Mouse (Mus musculus) megakaryocyte, adult 5-6 weeks (primary cell): ENCODE data around the gene Uchl5. TPM values are rescaled to one million over a fixed set of nuclear protein-coding genes. Genes with fewer than 3 reads are reported as not detected.

Source experiments
- ATAC-seq: 2 replicates; pipeline ENCODE4 v1.8.0; 2016; ENCODE audit warnings: mild to moderate bottlenecking, inconsistent platforms; ENCODE audit not compliant: poor library complexity, severe bottlenecking
- total RNA-seq, 2 experiments: library from RNA; stranded (forward) in 1 of 2; stranded (reverse) in 1 of 2; fragments of 153-499, 151-499 nt in 1 of 2; fragments of 221-1000, 200-1000 nt in 1 of 2; gene quantifications; 2 replicates each; pipeline versions ENCODE4 v1.2.3 to v1.2.4; 2015 to 2017

Gene Uchl5
- total RNA-seq (2015) (80.2 and 96.0 TPM in 2 replicates), total RNA-seq (2017) (79.4 and 89.2 TPM in 2 replicates)

DNA sequence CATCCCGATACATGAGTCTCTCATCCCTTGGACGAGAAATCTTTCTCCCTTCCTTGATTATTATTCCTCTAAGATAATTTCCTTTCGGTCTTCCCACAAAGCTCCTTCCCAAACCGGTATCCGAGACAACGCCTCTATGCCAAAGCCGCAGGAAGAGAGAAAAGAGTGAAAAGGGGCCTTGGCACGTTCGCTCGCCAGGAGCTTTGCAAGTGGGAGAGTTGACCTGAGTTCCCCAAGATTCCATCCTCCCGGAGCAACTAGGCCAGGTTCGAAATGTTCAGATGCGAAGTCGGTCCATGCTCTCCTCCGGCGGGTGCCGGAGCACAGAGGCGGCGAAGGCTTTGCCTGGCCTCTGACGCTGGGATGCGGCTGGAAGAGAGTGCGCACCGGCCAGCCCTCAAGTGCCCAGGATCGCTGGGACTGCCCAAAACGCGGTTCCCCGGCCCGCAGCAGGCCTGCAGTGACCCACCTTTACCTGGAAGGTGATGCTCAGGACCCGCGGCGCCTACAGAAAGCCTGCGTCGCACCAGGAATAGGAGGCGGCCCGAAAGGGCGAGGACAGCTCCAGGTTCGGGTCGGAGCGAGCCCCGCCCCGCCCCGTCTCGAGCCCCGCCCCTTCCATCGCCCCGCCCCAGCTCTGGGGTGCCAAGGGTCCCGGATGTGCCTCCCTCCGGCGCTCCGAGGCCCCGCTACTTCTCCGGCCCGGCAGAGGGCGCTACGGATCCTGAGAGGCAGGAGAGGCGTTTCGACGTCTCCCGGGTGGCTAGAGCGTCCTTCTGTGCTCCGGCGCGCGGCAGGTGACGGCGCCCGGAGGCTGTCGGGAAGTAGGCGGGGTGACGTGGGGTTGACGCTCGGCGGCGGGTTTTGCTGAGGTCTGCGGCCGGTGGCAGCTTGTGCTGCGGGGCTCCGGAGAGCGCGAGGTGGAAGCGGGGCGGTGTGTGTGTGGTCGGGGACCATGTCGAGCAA is at the start of gene Uchl5, which contains the start of gene Trove2:
Uchl5 (plus strand) TSS at position 827 of the 966 bp plus-strand sequence.
Trove2 (minus strand) TSS at position 623 of the 966 bp plus-strand sequence.
- ATAC-seq, result peak; percentile 90

DNA sequence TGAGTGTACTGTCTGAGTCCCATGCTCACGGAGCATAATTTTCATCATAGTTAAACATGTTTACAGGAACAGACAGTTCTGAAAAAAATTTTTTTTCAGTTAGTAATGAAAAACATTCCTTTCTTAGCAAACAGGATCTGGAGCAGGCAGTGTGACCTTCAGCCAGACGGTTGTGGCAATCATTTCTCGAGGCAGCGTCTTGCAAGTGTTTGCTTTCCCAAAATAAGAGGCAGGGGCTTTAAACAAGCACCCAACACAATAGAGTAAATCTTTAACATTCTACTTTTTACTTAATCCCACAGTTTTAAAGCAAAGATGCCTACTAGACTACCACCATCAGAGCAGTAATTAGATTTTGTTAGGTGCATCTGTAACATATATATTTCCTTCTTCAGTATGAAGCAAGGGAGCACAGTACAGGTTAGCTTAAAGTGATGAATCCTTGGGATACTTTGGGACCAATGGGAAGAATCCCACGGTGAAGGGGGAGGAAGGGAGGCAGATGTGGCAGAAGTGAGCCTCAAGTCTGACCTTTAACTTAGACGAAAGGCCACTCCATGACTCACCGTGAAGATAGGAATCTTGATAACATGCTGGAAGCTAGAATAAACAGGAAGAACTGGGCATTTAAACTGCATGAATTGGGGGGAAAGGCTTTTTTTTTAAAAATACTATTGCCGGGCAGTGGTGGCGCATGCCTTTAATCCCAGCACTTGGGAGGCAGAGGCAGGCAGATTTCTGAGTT is 49.2 kb upstream of the Uchl5 start:
- no peak for ATAC-seq

DNA sequence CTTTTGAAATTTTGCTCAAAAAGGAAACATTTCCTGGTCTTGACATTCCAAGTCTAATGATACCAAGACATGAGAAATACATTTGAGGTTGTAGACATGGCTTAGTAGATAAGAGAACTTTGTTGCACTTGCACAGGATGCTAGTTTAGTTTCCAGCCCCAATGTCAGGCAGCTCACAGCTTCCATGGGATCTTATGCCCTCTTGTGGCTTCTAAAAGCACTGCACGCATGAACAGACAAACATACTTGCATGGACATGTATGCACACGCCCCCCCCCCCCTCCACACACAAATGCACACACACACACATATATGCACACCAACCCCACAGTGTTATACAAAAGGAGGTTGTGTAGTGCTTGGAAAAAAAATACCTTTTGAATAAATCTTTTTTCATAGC is 46.2 kb upstream of the Uchl5 start:
- ATAC-seq, result peak; percentile 98

DNA sequence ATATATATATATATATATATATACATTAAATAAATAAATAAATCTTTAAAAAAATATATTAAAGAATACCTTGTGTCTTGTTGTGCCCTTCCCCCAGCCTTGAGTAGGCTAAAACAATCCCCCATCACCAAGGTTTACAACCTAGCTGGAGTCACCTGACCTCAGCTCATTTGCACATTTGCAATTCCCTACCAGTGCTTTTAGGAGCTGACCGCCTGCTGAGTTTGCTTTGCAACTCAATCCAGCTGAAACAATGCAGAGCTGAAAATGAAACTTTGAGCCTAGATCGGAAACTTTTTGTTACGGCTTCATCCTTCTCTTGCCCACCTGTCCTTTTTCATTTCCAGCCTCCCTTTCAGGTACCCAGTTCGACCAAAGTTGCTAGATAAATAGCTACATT is 45.4 kb upstream of the Uchl5 start:
- ATAC-seq, result no peak

DNA sequence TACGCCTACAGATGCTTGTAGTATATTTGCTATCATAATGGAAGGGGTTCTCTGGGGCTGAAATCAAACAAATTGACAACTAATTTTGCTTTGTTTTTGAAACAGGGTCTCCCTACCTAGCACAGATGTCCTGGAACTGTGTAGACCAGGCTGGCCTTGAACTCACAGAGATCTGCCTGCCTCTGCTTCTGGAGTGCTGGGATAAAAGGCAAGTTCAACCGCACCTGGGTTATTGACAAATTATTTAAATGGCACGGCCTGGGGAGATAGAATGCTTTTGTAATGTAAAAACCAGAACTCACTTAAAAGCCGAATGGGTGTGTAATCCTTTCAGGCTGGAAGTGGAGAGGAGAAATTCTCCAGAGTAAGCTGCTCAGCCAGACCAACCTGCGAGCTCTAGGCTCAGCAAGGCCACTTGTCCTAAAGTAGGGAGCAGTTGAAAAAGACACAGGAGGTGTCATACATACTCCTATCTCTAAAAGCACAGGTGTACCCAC is 43.1 kb upstream of the Uchl5 start:
- ATAC-seq, result no peak

DNA sequence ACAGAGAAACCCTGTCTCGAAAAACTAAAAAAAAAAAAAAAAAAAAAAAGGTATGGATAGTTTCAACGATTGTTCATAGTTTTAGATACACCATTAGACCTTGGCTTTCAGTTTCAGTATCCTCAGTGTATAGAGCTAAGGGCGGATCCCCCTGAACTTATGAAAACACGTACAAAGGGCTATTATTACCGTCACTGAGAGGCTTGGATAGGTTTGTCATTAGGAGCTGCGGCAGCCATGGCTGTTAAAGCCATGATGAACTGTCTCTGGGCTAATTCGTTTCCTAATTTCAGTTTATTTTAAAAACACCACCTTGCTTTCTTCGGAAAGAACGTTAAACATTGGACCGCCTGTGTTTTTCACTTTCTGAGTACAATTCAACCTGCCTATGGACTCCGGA is 38.3 kb upstream of the Uchl5 start:
- ATAC-seq, result peak; percentile 31

DNA sequence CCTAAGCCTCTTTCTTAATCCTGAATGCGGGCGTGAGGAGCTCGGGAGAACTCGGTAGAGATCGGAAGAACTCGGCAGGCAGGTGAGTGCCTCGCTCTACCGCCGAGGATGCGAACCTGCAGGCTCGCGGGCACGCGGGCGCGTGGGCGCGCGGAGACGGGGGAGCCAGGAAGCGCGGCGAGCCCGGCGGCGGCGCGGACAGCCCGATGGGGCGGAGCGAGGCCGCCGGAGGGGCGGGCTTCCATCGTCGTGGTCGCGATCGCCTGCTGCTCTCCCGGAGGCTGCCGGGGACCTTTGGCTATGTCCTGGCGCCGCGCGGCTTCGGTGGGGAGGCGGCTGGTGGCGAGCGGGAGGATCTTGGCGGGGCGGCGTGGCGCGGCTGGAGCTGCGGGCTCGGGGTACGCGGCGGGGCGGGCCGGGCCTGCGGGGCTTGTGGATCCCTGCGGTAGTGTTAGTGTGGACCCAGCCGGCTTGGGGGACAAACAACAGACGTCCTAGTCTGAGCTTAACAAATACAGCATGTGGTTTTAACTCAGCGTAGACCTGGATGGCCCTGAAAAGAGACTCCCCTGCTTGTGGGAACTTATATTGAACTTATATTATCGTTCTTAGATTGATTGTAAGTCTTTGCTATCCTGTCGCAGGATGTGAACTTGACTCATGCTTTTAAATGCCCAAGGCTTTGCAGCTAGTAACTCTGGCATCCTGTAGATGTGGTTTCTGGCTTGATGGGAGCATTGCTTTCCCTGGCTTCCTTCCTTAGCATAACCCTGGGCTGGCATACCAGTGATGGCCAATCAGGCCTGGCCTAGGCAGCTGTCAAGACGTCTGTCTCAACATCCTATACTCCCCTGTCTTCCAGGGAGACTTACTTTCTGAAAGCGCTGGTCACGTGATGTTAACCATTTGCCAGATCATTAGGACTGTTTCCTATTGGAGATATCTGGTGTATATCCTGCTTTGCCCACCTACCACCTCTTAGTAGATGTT is 37.4 kb upstream of the Uchl5 start:
- ATAC-seq, result peak; percentile 92

DNA sequence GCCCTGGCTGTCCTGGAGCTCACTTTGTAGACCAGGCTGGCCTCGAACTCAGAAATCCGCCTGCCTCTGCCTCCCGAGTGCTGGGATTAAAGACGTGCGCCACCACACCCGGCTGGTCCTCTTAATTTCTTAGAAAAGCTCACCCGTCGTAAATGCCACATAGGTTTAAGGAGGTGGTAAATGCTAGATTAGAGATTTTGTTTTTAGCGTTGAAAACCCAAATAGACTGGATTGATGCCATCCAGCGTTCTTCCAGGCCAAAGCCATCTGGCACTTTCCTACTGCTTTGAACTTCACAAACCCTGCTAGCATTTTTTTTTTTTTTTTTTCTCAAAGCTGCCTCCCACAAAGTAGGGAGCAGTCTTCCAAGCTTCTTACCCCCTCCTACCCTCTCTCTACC is 36.5 kb upstream of the Uchl5 start:
- ATAC-seq, result no peak

DNA sequence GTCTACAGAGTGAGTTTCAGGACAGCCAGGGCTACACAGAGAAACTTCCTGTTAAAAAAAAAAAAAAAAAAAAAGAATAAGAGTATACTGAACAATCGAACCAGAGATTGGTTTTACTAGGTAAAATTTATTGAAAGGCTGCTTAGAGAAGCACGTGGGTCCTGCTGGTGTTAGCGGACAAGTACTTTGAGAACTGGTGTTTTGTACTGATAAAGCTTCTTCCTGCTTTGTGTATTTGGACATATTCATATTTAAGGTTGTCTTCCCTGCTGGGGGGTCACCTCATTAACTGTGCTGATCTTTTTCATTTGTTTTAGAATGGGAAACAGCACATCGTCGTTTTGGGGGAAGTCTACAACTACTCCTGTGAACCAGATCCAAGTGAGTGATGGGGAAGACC is 35.7 kb upstream of the Uchl5 start:
- no peak for ATAC-seq

DNA sequence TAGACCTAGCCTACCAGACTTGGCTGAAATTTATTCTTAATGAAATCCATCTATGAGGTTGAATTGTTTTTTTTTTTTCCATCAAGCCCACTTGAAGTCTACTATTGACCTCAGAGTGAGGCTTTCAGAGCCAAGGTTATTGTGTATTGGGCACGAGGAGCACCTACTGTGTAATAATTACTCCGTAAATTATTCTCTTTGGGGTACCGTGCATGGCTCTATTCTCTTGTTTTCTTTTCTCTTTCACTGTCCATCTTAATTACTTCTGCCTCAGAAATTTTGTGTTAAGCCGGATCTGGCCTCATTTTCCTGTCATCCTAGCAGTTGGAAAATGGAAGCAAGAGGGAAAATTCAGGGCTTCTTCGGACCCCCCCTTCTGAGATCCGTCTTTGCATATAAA is 34.9 kb upstream of the Uchl5 start:
- no peak for ATAC-seq

DNA sequence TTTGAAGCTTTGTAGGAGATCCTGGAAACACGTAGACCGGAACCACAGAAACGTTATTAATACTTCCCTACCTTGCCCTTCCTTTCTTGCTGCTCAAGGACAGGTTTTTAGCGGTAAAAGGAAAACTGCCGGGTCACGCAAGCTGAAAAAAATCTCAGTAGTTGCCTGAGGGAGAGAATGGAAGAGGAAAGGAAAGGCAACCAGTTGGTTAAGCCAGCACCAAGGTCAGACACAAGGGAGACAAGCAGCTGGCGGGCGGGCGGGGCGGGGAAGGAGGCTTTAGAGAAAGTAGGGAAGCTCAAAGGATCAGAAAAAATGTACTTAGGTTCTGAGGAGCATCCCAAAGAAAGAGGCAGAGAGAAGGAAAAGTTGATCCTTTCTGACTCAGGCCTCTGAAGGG is 31.2 kb upstream of the Uchl5 start:
- ATAC-seq, result no peak

DNA sequence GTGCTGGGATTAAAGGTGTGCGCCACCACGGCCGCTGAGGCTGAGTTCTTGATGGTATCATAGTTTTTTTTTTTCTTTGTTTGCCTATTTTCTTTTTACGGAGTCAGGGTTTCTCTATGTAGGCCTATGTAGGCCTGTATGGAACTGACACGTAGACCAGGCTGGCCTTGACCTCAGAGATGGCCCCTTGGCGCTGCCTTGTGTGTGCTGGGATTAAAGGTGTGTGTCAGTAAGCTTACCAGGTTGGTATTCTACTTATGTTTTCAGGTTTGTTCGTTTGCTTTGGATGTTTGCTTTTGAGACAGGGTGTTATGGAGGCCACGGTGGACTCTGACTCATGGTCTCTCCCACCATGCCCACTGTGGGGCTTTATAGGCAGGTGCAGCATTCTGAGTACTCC is 14.9 kb upstream of the Uchl5 start:
- ATAC-seq, result no peak

DNA sequence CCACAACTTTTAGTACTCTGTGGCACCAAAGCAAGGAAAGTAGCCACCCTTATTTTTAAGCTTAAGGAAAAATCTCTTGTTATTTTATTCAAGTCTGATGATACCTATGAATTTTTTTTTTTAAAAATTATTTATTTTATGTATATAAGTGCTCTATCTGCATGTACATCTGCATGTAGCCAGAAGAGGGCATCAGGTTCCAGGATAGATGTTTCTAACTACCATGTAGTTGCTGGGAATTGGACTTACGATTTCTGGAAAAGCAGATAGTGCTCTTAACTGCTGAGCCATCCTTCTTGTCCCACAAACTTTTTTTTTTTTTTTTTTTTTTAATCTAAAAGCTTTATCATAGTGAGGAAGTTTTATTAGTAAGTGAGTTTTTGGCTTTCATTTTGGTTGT is 12.6 kb upstream of the Uchl5 start:
- ATAC-seq, result no peak

DNA sequence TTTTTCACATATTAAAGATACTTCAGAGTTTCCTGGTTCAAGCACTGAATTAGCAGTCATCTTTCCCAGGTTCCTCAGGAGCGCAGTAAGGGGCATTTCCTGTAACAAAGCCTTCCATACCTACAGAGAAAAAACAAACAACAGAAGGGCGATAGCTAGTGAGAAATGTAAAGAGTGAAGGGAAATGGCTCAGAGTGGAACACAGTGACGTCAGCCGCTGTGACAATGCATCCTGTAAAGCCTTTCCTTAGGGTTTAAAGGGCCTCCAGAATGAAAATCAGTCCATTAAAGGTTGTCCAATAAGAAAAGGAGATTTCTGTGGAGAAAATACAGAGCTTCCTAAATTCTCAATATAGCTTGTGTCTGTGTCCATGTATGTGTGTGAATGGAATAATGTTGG is 11.3 kb upstream of the Uchl5 start:
- no peak for ATAC-seq

DNA sequence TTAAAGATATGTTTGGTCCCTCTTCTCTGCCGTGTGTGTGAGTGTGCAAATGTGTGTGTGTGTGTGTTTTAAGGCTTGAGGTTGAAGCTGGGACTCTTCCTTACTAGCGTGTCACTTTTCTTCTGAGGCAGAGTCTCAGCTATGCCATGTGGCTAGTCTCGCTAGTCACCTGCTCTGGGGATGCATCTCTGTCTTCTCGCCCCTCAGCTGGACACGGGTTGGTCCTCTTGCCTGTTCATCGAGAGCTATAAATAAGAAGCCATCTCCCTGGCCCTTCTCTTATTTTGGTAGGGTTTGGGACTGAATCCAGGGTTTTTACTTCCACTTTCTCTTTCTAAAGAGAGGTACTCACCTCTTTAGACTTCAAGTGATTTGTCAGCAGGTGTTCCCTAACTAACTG is 10.8 kb upstream of the Uchl5 start:
- no peak for ATAC-seq

DNA sequence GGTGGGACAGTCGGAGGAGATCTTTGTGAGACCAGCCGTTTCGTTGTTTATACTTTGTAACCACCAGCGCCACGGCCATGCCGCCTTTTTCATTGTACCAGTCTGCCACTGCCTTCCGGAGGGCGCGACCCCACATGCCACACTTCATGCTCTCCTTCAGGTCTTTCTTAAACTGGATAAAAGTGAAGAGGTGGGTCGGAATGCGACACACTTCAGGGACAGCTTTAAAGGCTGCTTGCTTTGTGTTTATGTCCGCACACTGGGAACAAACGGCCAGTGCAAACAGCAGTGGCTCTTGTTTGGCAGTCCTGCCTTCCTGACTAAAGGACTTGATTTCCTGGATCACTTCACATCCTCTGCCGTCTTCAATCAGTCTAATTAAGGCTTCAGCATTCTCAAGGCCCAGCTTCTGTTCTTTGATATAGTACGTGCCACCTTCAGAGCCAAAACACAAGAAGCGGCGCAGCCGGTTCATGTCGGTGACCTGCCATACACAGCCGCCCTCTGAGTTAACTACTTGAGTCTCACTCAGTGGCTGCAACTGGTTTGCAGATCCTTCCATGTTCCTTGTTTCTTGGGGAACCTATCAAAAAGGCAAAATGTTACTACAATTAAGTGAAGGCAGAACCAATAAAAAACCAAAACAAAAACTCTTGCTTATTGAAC is 6.5 kb upstream of the Uchl5 start:
- no peak for ATAC-seq

DNA sequence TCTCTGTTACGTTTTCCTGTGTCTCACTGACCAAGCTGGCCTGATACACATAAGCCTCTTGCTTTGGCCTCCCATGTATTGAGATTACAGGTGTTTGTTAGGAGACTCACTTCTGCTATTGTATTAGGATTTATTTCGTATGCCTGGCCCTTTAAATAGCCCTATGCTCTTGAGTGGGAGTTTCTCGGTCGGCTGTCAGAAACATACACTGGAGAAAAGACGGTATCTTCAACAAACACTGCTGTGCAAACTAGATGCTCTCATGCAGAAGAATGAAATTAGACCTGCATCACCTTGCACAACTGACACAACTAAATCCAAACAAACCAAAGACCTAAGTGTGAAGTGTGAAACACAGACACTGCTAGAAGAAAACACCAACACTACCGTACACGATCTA is 4.0 kb upstream of the Uchl5 start:
- ATAC-seq, result no peak

DNA sequence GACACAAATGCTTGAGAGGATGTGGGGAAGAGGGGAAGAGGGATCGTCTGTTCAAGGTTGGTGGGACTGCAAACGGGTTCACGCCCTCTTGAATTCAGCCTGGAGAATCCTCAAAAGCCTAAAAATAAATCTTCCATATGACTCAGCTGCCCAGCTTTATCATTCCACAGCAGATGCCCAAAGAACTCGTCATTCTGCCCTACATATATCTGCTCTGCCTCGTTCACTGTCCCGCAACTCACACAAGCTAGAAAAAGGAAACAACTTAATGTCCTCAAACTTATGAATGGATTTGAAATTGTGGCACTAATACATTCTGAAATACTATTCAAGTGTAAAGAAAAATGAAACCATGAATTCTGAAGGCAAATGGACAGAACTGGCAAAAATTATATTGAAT is 3.2 kb upstream of the Uchl5 start:
- ATAC-seq, result no peak

DNA sequence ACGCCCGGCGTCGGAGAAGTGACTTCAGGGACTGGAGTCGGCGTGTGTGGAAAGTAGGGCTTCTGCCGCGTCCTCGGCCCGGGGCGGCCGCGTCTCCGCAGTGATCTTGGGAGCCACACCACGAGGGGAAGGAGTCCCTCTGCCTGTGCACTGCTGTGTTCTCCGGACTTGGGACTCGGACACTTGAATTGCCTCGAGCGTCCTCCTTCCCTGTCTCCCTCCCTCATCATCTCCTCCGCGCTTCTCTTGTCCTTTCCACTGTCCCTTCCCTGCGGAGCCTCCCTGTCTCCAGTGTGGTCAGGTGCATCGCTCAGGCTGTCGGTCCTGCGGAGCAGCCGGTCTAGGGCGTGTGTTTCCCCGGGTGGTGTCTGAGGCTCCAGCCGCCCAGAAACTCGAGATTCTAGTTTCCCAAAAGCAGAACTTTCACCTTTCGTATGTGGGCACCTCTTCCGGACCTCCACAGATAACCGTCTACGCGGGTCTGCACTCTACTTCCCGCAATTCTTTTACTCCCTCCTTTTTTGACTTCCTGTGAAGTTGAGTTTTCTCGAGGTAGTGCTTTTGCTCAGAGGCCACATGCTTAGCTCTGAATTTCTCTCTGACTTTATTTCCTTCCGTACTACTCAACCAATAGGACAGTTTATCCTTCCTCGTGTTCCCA is 616 bp downstream of the Uchl5 start:
- peak; percentile 39 for ATAC-seq
